Mouse (Mus musculus) MEL (cell line): Measurements from ENCODE around the gene Cd200. TPM values are rescaled to one million over a fixed set of nuclear protein-coding genes. Genes with fewer than 3 reads are reported as not detected.
"Not testable (repeated sequence)": the region's sequence is repeated elsewhere in the genome, so short reads cannot be mapped to it uniquely, and the experiment has no call there.

Experiments used
- DNase-seq: peaks from one replicate; pipeline ENCODE4 v3.0.0; 2011; ENCODE audit warnings: low read depth, low spot score
- H3K27ac ChIP-seq: 2 replicates; pipeline ENCODE4 v1.5.1; 2012; ENCODE audit warnings: low read depth, mild to moderate bottlenecking, control low read depth, low read length, moderate library complexity; ENCODE audit not compliant: control insufficient read depth
- H3K27me3 ChIP-seq, 2 experiments: fragments of 150-350 bp in 1 of 2; sonication (generic) in 1 of 2; 2 replicates each; pipeline ENCODE4 v1.6.1; 2012; ENCODE audit warnings: low read length in 2 of 2, mild to moderate bottlenecking in 2 of 2, improper control_type of control experiment in 1 of 2, moderate library complexity in 1 of 2; ENCODE audit not compliant: insufficient read depth in 2 of 2, control insufficient read depth in 1 of 2
- H3K36me3 ChIP-seq, 2 experiments: 2 replicates each; pipeline ENCODE4 v1.6.1; 2012 to 2014; ENCODE audit warnings: low read length in 2 of 2, improper control_type of control experiment in 1 of 2, inconsistent platforms in 1 of 2, mild to moderate bottlenecking in 1 of 2; ENCODE audit not compliant: insufficient read depth in 2 of 2, control insufficient read depth in 1 of 2
- H3K4me1 ChIP-seq, 2 experiments: fragments of 150-350 bp in 1 of 2; sonication (generic) in 1 of 2; 2 replicates each; pipeline ENCODE4 v1.6.1; 2012; ENCODE audit warnings: low read length in 2 of 2, improper control_type of control experiment in 1 of 2, mild to moderate bottlenecking in 1 of 2; ENCODE audit not compliant: insufficient read depth in 2 of 2, control insufficient read depth in 1 of 2
- H3K4me3 ChIP-seq, 2 experiments: fragments of 150-350 bp in 1 of 2; sonication (generic) in 1 of 2; 2 replicates each; pipeline ENCODE4 v1.5.1; 2012; ENCODE audit warnings: low read depth in 2 of 2, low read length in 2 of 2, mild to moderate bottlenecking in 2 of 2, moderate library complexity in 2 of 2, control low read depth in 1 of 2, improper control_type of control experiment in 1 of 2; ENCODE audit not compliant: control insufficient read depth in 1 of 2, insufficient read depth in 1 of 2
- H3K79me2 ChIP-seq: 2 replicates; pipeline ENCODE4 v1.6.1; 2012; ENCODE audit warnings: mild to moderate bottlenecking, low read length, moderate library complexity; ENCODE audit not compliant: control insufficient read depth, poor library complexity, insufficient read depth
- H3K9ac ChIP-seq: 2 replicates; pipeline ENCODE4 v1.6.1; 2012; ENCODE audit warnings: low read depth, mild to moderate bottlenecking, control low read depth, low read length, moderate library complexity; ENCODE audit not compliant: control insufficient read depth, poor library complexity, severe bottlenecking
- H3K9me3 ChIP-seq: fragments of 150-350 bp; sonication (generic); replicated peaks from 2 replicates; pipeline ENCODE4 v1.6.1; 2012; ENCODE audit warnings: mild to moderate bottlenecking, low read length, improper control_type of control experiment, moderate library complexity; ENCODE audit not compliant: insufficient read depth
- CHD1 ChIP-seq: IDR thresholded peaks from 2 replicates; pipeline ENCODE4 v1.6.1; 2012; ENCODE audit warnings: low read depth, mild to moderate bottlenecking, inconsistent platforms, low read length, improper control_type of control experiment
- CHD2 ChIP-seq: IDR thresholded peaks from 2 replicates; pipeline ENCODE4 v1.6.1; 2011; ENCODE audit warnings: low read length, improper control_type of control experiment
- E2F4 ChIP-seq: IDR thresholded peaks from 2 replicates; pipeline ENCODE4 v1.6.1; 2011; ENCODE audit warnings: low read depth, low read length, improper control_type of control experiment, borderline replicate concordance
- ETS1 ChIP-seq: IDR thresholded peaks from 2 replicates; pipeline ENCODE4 v1.6.1; 2012; ENCODE audit warnings: low read depth, mild to moderate bottlenecking, inconsistent platforms, low read length, improper control_type of control experiment, moderate library complexity
- GATA1 ChIP-seq: IDR thresholded peaks from 2 replicates; pipeline ENCODE4 v1.6.1; 2011; ENCODE audit warnings: low read depth, low read length, improper control_type of control experiment
- HCFC1 ChIP-seq: IDR thresholded peaks from 2 replicates; pipeline ENCODE4 v1.6.1; 2012; ENCODE audit warnings: low read depth, mild to moderate bottlenecking, inconsistent platforms, low read length, improper control_type of control experiment, moderate library complexity
- MAFK ChIP-seq: IDR thresholded peaks from 2 replicates; pipeline ENCODE4 v1.6.1; 2011; ENCODE audit warnings: low read depth, mild to moderate bottlenecking, low read length, improper control_type of control experiment, borderline replicate concordance
- MEF2A ChIP-seq: IDR thresholded peaks from 2 replicates; pipeline ENCODE4 v1.6.1; 2014; ENCODE audit warnings: low read depth, mild to moderate bottlenecking, inconsistent platforms, low read length, improper control_type of control experiment; ENCODE audit not compliant: poor library complexity, insufficient replicate concordance, severe bottlenecking; ENCODE audit errors: extremely low read depth
- MYB ChIP-seq: IDR thresholded peaks from 2 replicates; pipeline ENCODE4 v1.6.1; 2011; ENCODE audit warnings: mild to moderate bottlenecking, low read depth, low read length, improper control_type of control experiment
- POLR2A ChIP-seq, 2 experiments: IDR thresholded peaks; 2 replicates each; pipeline ENCODE4 v1.6.1; 2011 to 2012; ENCODE audit warnings: low read length in 2 of 2, mild to moderate bottlenecking in 2 of 2, control low read depth in 1 of 2, improper control_type of control experiment in 1 of 2, low read depth in 1 of 2, moderate library complexity in 1 of 2; ENCODE audit not compliant: control insufficient read depth in 1 of 2, insufficient read depth in 1 of 2, poor library complexity in 1 of 2
- POLR2AphosphoS5 ChIP-seq: IDR thresholded peaks from 2 replicates; pipeline ENCODE4 v1.6.1; 2012; ENCODE audit warnings: low read depth, borderline replicate concordance, mild to moderate bottlenecking, inconsistent platforms, low read length, moderate library complexity, mixed read lengths
- RCOR1 ChIP-seq: IDR thresholded peaks from 2 replicates; pipeline ENCODE4 v1.6.1; 2012; ENCODE audit warnings: low read depth, mild to moderate bottlenecking, inconsistent platforms, low read length, improper control_type of control experiment
- SIN3A ChIP-seq: IDR thresholded peaks from 2 replicates; pipeline ENCODE4 v1.6.1; 2012; ENCODE audit warnings: low read length, improper control_type of control experiment, inconsistent platforms
- SMC3 ChIP-seq: IDR thresholded peaks from 2 replicates; pipeline ENCODE4 v1.6.1; 2011; ENCODE audit warnings: low read depth, low read length, improper control_type of control experiment
- UBTF ChIP-seq: IDR thresholded peaks from 2 replicates; pipeline ENCODE4 v1.6.1; 2012; ENCODE audit warnings: low read depth, mild to moderate bottlenecking, inconsistent platforms, low read length, improper control_type of control experiment, moderate library complexity, borderline replicate concordance; ENCODE audit not compliant: insufficient read depth
- USF2 ChIP-seq, 2 experiments: IDR thresholded peaks; 2 replicates each; pipeline ENCODE4 v1.6.1; 2011 to 2012; ENCODE audit warnings: improper control_type of control experiment in 2 of 2, low read length in 2 of 2, borderline replicate concordance in 1 of 2, inconsistent platforms in 1 of 2, low read depth in 1 of 2, mild to moderate bottlenecking in 1 of 2; ENCODE audit not compliant: insufficient read depth in 1 of 2
- ZKSCAN1 ChIP-seq: IDR thresholded peaks from 2 replicates; pipeline ENCODE4 v1.6.1; 2012; ENCODE audit warnings: low read depth, mild to moderate bottlenecking, inconsistent platforms, low read length, improper control_type of control experiment, moderate library complexity
- ZNF384 ChIP-seq: IDR thresholded peaks from 2 replicates; pipeline ENCODE4 v1.6.1; 2012; ENCODE audit warnings: low read depth, mild to moderate bottlenecking, inconsistent platforms, low read length, improper control_type of control experiment
- polyA plus RNA-seq, 2 experiments: library from polyadenylated mRNA; stranded (reverse) in 1 of 2; unstranded in 1 of 2; fragments of >175 nt in 1 of 2; fragments of >200 nt in 1 of 2; gene quantifications; 2 replicates each; pipeline versions ENCODE4 v1.2.1 to v1.2.4; 2012; ENCODE audit warnings: low replicate concordance in 2 of 2, low read depth in 1 of 2; ENCODE audit not compliant: insufficient read length in 2 of 2, insufficient read depth in 1 of 2, missing spikeins in 1 of 2
- total RNA-seq: library from RNA; depleted of rRNA; stranded (reverse); fragments of 300-350 nt; gene quantifications from 2 replicates; pipeline ENCODE4 v1.2.3, GENCODE M21; 2012

Gene Cd200
- total and polyA plus RNA-seq, 3 experiments = not detected

DNA sequence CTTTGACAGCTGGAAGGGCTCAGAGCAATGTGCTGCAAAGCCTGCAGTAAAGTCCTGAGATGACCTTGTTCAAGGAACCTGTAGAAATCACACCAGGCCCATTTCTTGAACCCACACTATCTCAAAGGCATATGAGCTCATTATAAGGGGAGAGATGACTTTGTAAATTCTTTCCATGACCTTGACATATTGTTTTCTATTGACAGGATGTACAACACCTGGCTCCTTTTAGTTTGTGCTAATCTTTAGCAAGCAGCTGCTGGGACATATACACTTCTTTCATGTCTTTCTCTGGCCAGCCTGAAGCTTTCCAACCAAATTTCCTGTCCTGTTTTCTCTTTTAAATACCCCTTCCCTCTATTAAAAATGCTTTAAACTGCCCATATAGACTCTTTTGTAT lies 47.4 kb downstream of the Cd200 start:
- H3K27me3 ChIP-seq = no peaks in the 10 kb centered on the region
- no peak overlapping the region for H3K9ac ChIP-seq
- no peak for TF ChIP-seq SIN3A
- no peak for TF ChIP-seq HCFC1
- no peak for TF ChIP-seq ZNF384
- no peak for TF ChIP-seq CHD1
- no peak for TF ChIP-seq UBTF
- TF ChIP-seq ETS1 = no peak
- TF ChIP-seq CHD2 = no peak
- no peak for TF ChIP-seq RCOR1
- no peak for TF ChIP-seq SMC3
- TF ChIP-seq E2F4 = no peak
- TF ChIP-seq, all 39 proteins: peak for 0
- Histone ChIP-seq H3K4me1 (no peaks in the 10 kb centered on the region), H3K9me3 (no peaks in the 10 kb centered on the region), H3K36me3 (no peaks in the 10 kb centered on the region), H3K79me2 (no peaks in the 10 kb centered on the region), H3K27ac (no peak overlapping the region), H3K4me3 (no peak overlapping the region)
- no peak for DNase-seq

DNA sequence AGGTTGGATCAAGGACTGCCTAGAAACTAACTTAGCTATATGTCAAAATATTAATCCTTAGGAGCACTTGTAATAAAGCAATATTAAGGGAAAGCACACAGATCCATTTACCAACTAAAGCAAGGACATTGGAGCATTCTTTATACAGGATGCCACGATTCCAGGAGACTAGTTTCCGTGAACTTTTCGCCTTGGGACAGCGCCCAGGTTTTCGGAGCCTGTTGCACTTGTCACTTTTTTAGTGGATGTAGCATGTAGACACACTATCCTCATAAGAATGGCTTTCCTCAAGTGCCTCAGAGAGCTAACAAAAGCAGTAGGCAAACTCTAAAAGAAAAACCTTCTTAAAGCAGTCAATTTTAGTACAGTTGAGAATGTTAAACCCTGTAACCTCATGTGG lies 50.4 kb downstream of the Cd200 start:
- not testable (repeated sequence) for H3K27ac ChIP-seq, H3K36me3 ChIP-seq

GRCm38 (mm10) chr16:45357134-45357533 lies 51.7 kb downstream of the Cd200 start:
- H3K9ac ChIP-seq = no peak overlapping the region
- no peak overlapping the region for H3K27ac ChIP-seq
- DNase-seq = no peak
- TF ChIP-seq ZKSCAN1 (no peak), POLR2A (IDR thresholded peaks at IDR 0.05; ENCODE audit: control insufficient read depth in 1 of 2, insufficient read depth in 1 of 2, low read depth in 1 of 2, low read length in 2 of 2, poor library complexity in 1 of 2) (no peak), USF2 (IDR thresholded peaks at IDR 0.05; ENCODE audit: borderline replicate concordance in 1 of 2, insufficient read depth in 1 of 2, low read depth in 1 of 2, low read length in 2 of 2) (no peak), MYB (no peak), MAFK (no peak), POLR2AphosphoS5 (no peak), MEF2A (no peak), GATA1 (no peak)
- H3K4me3 ChIP-seq = no peak overlapping the region
- no peaks in the 10 kb centered on the region for H3K36me3 ChIP-seq
- H3K27me3 ChIP-seq = no peaks in the 10 kb centered on the region
- no peaks in the 10 kb centered on the region for H3K79me2 ChIP-seq
- H3K9me3 ChIP-seq = no peaks in the 10 kb centered on the region
- H3K4me1 ChIP-seq = no peaks in the 10 kb centered on the region

More for the DNA sequence above, 50.4 kb downstream of the Cd200 start:
- not testable (repeated sequence) for H3K9me3 ChIP-seq, H3K4me1 ChIP-seq, H3K27me3 ChIP-seq, H3K4me3 ChIP-seq, H3K9ac ChIP-seq, H3K79me2 ChIP-seq, DNase-seq
